ENCODE assay signal across 13 mouse cellular contexts in genomic region chr5:118360374-118361064, GRCm38 (mm10).
A peak's percentile ranks its signal among the peaks of the same experiment; 100 is the strongest.
DNase-seq lines count a peak whose midpoint lies in the region; ATAC-seq lines count a peak whose summit lies in the region.
"Had no signal": no experiment of that assay in that cellular context is flagged by ENCODE, and none has a peak within 500 bp of the region (broad histone marks: within the 10 kb centered on the region; RNA-seq: fewer than 3 reads in every experiment).

No protein-coding gene starts in this region.

- ATAC-seq in megakaryocyte, adult 5-6 weeks (ENCODE audit: poor library complexity, severe bottlenecking), result no peak
- ATAC-seq in liver, embryonic 12.5 days, result no peak
- ATAC-seq: forebrain, embryonic 13.5 days; intestine, embryonic 16.5 days had no signal

- H3K27me3 ChIP-seq in megakaryocyte, embryonic 14.5 days (replicated peaks), result peaks cover 14% of the 10 kb centered on the region
- H3K27me3 ChIP-seq in embryonic facial prominence, embryonic 10.5 days (replicated peaks; ENCODE audit: low read depth, poor library complexity, severe bottlenecking), result peaks cover 13% of the 10 kb centered on the region
- peaks cover 43% of the 10 kb centered on the region for H3K27me3 ChIP-seq in liver, embryonic 12.5 days (replicated peaks)
- H3K27me3 ChIP-seq: forebrain, embryonic 13.5 days had no signal

- no peak for DNase-seq in embryonic facial prominence, embryonic 10.5 days (ENCODE audit: low spot score)
- DNase-seq in thymus, postnatal 25 days, result peak; percentile 27
- DNase-seq in embryo, embryonic 10 days (ENCODE audit: low spot score), result no peak
- DNase-seq in MN1 (ENCODE audit: low spot score), result no peak
- DNase-seq: cerebellum, adult 8-10 months; gastrocnemius, adult 2 months; kidney, postnatal 36 days; lung, adult 2 months had no signal

- peak overlapping the region; percentile 40 for H3K4me2 ChIP-seq in liver, embryonic 12.5 days
- H3K4me2 ChIP-seq: forebrain, embryonic 13.5 days had no signal

- peak overlapping the region; percentile 60 for H3K4me3 ChIP-seq in megakaryocyte, embryonic 14.5 days (replicated peaks)
- H3K4me3 ChIP-seq in embryonic facial prominence, embryonic 10.5 days, result no peak overlapping the region
- H3K4me3 ChIP-seq in liver, embryonic 12.5 days, result no peak overlapping the region
- H3K4me3 ChIP-seq: forebrain, embryonic 13.5 days; gastrocnemius, adult 2 months had no signal

- peak overlapping the region; percentile 40; the same call in 1 of the 2 replicates for H3K27ac ChIP-seq in embryonic facial prominence, embryonic 10.5 days (replicated peaks)
- no peak overlapping the region for H3K27ac ChIP-seq in liver, embryonic 12.5 days
- H3K27ac ChIP-seq: forebrain, embryonic 13.5 days; gastrocnemius, adult 2 months had no signal

- WGBS in embryonic facial prominence, embryonic 10.5 days, result 77% methylated on average over 16 of the region's 16 CpGs
- WGBS in liver, embryonic 12.5 days (ENCODE audit: insufficient replicate concordance), result 44% methylated on average over 15 of the region's 16 CpGs

- H3K9ac ChIP-seq in liver, embryonic 12.5 days, result no peak overlapping the region
- H3K9ac ChIP-seq: forebrain, embryonic 13.5 days had no signal

- no peaks in the 10 kb centered on the region for H3K36me3 ChIP-seq in megakaryocyte, embryonic 14.5 days (replicated peaks; ENCODE audit: low read length)
- H3K36me3 ChIP-seq in embryonic facial prominence, embryonic 10.5 days (replicated peaks), result no peaks in the 10 kb centered on the region
- no peaks in the 10 kb centered on the region for H3K36me3 ChIP-seq in liver, embryonic 12.5 days

- H3K4me1 ChIP-seq in megakaryocyte, embryonic 14.5 days, result peaks cover 72% of the 10 kb centered on the region
- peaks cover 39% of the 10 kb centered on the region for H3K4me1 ChIP-seq in embryonic facial prominence, embryonic 10.5 days
- H3K4me1 ChIP-seq in liver, embryonic 12.5 days, result peaks cover 42% of the 10 kb centered on the region

- H3K9me3 ChIP-seq in megakaryocyte, embryonic 14.5 days, result peaks cover 4% of the 10 kb centered on the region
- no peaks in the 10 kb centered on the region for H3K9me3 ChIP-seq in embryonic facial prominence, embryonic 10.5 days
- H3K9me3 ChIP-seq in liver, embryonic 12.5 days (replicated peaks), result no peaks in the 10 kb centered on the region
- H3K9me3 ChIP-seq: forebrain, embryonic 13.5 days had no signal
